Mouse (Mus musculus): Measurements from ENCODE around the gene Zfp738. TPM values are rescaled to one million over a fixed set of nuclear protein-coding genes. Genes with fewer than 3 reads are reported as not detected.
"Not testable (repeated sequence)": the region's sequence is repeated elsewhere in the genome, so short reads cannot be mapped to it uniquely, and the experiment has no call there.

The Zfp738 gene
- 10 to 100 TPM; 23.5 to 24.2 TPM for total RNA-seq (2021)
- long read RNA-seq, experiment 1, partial matches to known transcripts, result 0 of 4 reads
- long read RNA-seq, experiment 1, other reads (novel, unspliced or antisense), result 1 of 4 reads
- long read RNA-seq, experiment 2, partial matches to known transcripts, result 0 of 6 reads
- long read RNA-seq, experiment 2, other reads (novel, unspliced or antisense), result 4 of 6 reads

GRCm38 (mm10) chr13:67686971-67687370 is at the start of gene Zfp738:
TSS of gene Zfp738 (minus strand) at chr13:67687071.
- DNase-seq (ENCODE audit: low spot score in 2 of 2), result no peak
- intact Hi-C loops (cut with DNase I), result no loop called here

- intact Hi-C loops (cut with DNase I), result not testable (repeated sequence)
These were observed 47.5 kb upstream of the Zfp738 start for GRCm38 (mm10) chr13:67734391-67734790.

DNA sequence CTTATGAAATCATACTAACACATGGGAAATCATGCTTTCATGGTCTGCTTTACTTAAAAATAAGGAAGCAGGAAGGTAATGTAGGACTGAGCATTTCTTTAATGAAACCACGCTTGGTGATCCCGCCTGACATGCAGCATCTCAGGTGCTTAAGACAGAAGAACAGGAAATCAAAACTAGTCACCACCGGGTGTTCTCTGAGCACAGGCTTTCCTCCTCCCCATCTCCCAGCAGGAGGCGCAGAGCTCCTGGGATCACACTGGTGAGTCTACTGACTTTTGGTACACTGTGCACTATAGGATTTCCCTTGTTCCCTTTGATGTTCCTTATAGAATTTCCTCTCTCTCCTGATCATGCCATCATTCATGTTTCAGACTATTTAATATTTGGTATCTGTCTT is 42.6 kb upstream of the Zfp738 start:
- peak; percentile 34 to 38 for DNase-seq (ENCODE audit: low spot score in 2 of 2)
- intact Hi-C loops (cut with DNase I), result not testable (repeated sequence)

More at GRCm38 (mm10) chr13:67734391-67734790, 47.5 kb upstream of the Zfp738 start:
- not testable (repeated sequence) for DNase-seq (ENCODE audit: low spot score in 2 of 2)

GRCm38 (mm10) chr13:67728641-67729318 is 41.9 kb upstream of the Zfp738 start, which contains the start of gene Zfp65:
TSS of gene Zfp65 (minus strand) at chr13:67729173.
- DNase-seq (ENCODE audit: low spot score in 2 of 2), result peak; percentile 66 to 69
- intact Hi-C loops (cut with DNase I), result no loop called here

DNA sequence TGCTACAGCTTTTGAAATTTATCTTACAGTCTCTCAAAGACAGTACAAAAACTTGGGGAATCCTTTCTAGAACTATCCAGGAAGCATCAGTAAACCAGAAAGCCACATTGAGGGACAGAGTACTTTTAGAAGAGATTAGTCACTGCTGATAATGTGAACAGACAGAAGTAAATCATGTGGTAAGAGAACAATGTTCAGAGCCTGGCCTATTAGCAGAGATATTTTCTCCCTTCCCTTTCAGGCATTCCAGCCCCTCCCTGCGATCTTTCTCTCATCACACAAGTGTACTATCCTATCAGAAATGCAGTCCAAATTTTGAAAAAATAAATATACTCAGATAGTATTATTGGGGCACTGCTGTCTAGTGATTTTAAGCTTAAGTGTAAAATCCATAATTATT is 41.2 kb upstream of the Zfp738 start:
- no peak for DNase-seq (ENCODE audit: low spot score in 2 of 2)
- intact Hi-C loops (cut with DNase I), result no loop called here

GRCm38 (mm10) chr13:67725331-67725730 is 38.5 kb upstream of the Zfp738 start:
- peak in 1 of 2 experiments; percentile 29 for DNase-seq (ENCODE audit: low spot score in 2 of 2)
- intact Hi-C loops (cut with DNase I), result not testable (repeated sequence)

DNA sequence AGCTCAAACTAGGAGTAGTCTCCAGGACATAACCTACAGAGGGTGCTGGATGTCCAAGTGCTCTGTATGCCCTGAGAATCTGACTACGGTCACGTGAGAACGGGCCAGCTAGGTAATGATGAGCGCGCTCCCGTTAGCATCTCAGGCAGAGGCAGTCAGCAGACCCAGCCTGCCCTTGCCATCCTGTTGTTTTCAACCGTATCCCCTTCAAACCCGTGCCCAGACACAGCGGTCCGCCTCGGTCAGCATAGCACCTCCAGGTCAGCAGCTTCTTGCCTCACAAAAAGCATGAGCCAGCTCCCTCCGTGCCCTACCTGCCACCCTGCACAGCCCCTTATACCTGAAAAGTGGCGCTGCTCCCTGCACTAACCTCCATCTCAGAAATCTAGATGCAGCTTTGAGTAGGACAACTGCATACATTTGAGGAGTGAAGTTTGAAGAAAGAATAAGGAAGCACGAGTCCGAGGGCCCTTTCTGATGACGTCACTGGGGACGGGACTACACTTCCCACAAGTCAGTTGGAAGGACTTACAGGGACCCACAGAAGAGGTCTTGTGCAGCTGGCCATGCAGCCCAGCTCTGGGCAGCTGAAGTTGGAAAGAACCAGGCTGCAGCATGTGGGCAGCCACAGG is 37.1 kb upstream of the Zfp738 start:
- intact Hi-C loops (cut with DNase I), result loop anchor here (5.0 kb wide), 1 partner anchor 87 kb away; the partner anchor contains the start of genes Gm49345 and Zfp729a
- DNase-seq (ENCODE audit: low spot score in 2 of 2), result peak; percentile 92 to 95

GRCm38 (mm10) chr13:67683841-67684240 is 3.0 kb downstream of the Zfp738 start:
- intact Hi-C loops (cut with DNase I), result loop anchor here (2.0 to 5.0 kb wide), 2 partner anchors 47 to 163 kb away; partner anchors contain the start of genes Gm49345 and Zfp729a

DNA sequence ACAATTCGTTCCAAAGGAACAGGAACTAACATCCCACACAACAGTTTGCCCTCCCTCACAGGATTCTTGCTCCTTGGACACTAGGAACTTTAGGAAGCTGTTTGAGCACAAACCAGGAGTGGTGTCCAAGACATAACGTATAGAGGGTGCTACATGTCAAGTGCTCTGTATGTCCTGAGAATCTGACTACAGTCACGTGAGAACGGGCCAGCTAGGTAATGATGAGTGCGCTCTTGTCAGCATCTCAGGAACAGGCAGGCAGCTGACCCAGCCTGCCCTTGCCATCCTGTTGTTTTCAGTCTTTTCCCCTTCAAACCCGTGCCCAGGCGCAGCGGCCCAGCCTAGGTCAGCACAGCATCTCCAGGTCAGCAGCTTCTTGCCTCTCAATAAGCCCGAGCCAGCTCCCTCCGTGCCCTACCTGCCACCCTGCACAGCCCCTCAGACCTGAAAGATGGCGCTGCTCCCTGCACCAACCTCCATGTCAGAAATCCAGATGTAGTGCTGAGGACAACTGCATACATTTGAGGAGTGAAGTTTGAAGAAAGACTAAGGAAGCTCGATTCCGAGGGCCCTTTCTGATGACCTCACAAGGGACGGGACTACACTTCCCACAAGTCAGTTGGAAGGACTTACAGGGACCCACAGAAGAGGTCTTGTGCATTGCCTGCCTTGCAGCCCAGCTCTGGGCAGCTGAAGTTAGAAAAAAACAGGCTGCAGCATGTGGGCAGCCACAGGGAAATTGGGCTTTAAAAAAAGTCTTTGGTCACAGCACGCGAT is 3.7 kb downstream of the Zfp738 start:
- intact Hi-C loops (cut with DNase I), result loop anchor here (2.0 to 5.0 kb wide), 2 partner anchors 46 to 164 kb away; partner anchors contain the start of genes Gm49345 and Zfp729a
- peak; percentile 87 to 94 for DNase-seq (ENCODE audit: low spot score in 2 of 2)

More at GRCm38 (mm10) chr13:67683841-67684240, 3.0 kb downstream of the Zfp738 start:
- not testable (repeated sequence) for DNase-seq (ENCODE audit: low spot score in 2 of 2)

- DNase-seq (ENCODE audit: low spot score in 2 of 2), result no peak
- intact Hi-C loops (cut with DNase I), result no loop called here
These were observed 12.0 kb downstream of the Zfp738 start for GRCm38 (mm10) chr13:67674902-67675301.

DNA sequence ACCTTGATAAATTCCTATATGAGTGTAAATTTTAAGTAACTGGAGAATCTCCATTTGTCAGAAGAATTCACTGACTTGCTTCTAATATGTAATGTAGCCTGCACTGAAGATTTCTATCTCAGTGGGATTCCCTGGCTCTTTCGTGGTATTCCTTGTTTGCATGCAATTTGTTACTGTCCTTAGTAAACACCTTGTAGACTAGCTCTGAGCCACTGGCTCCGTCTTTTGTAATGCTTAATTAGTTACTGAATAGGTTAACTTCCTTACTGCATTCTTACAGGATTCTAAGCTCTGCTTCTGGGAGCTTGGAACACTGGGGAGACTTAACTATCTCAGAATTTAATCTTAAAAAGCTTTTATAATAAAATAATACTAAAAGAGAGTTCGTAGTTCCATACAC is 34.4 kb downstream of the Zfp738 start:
- intact Hi-C loops (cut with DNase I), result no loop called here
- DNase-seq (ENCODE audit: low spot score in 2 of 2), result no peak

DNA sequence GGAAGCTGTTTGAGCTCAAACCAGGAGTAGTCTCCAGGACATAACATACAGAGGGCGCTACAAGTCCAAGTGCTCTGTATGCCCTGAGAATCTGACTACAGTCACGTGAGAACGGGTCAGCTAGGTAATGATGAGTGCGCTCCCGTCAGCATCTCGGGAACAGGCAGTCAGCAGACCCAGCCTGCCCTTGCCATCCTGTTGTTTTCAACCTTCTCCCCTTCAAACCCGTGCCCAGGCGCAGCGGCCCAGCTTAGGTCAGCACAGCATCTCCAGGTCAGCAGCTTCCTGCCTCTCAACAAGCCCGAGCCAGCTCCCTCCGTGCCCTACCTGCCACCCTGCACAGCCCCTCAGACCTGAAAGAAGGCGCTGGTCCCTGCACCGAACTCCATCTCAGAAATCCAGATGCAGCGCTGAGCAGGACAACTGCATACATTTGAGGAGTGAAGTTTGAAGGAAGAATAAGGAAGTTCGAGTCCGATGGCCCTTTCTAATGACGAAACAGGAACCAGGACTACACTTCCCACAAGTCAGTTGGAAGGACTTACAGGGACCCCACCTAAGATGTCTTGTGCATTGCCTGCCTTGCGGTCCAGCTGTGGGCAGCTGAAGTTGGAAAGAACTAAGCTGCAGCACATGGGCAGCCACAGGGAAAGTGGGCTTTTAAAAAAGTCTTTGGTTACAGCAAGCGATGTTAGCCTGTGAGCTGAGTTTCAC is 49.4 kb downstream of the Zfp738 start, which contains the start of the genes Gm49345 and Zfp729a:
Gm49345 (minus strand) TSS at position 476 of the 714 bp plus-strand sequence.
Zfp729a (minus strand) TSS at position 498 of the 714 bp plus-strand sequence.
- intact Hi-C loops (cut with DNase I), result loop anchor here (1.0 to 5.0 kb wide), 4 partner anchors 28 to 205 kb away; partner anchors contain the start of gene Zfp729b
- DNase-seq (ENCODE audit: low spot score in 2 of 2), result peak; percentile 87 to 91

DNA sequence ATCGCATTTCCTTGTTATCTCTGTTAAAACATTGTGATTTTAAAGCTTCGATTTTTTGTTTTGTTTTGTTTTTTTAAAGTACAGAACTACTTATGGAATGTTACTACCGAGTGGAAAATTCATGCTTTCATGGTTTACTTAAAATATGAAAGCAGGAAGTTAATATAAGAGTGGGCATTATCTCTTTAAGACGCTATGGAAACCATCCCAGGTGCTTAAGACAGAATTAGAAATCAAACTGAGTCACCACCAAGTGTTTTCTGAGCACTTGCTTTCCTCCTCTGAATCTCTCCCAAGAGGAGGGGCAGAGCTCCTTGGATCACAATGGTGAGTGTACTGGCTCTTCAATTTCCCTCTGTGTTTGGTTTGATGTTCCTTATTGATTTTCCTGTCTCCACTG is 76.8 kb downstream of the Zfp738 start:
- intact Hi-C loops (cut with DNase I), result no loop called here
- DNase-seq (ENCODE audit: low spot score in 2 of 2), result peak in 1 of 2 experiments; percentile 26

- DNase-seq (ENCODE audit: low spot score in 2 of 2), result peak; percentile 92 to 93
- intact Hi-C loops (cut with DNase I), result loop anchor here (1.0 kb wide), 1 partner anchor 28 kb away; the partner anchor contains the start of genes Gm49345 and Zfp729a
These were observed 77.6 kb downstream of the Zfp738 start, which contains the start of gene Zfp729b for GRCm38 (mm10) chr13:67609066-67609876. TSS of gene Zfp729b (minus strand) at chr13:67609707.

All from left cerebral cortex, postnatal 14 days (tissue).